Comparison of ENCODE assay signal across 16 mouse cellular contexts in genomic region chr1:90660150-90660549, GRCm38 (mm10).
"Had no signal": no experiment of that assay in that cellular context is flagged by ENCODE, and none has a peak within 500 bp of the region (broad histone marks: within the 10 kb centered on the region; RNA-seq: fewer than 3 reads in every experiment).

No protein-coding gene starts in this region.

- H3K9ac ChIP-seq: liver, embryonic 12.5 days; liver, embryonic 14.5 days; lung, embryonic 14.5 days; midbrain, embryonic 12.5 days; neural tube, embryonic 12.5 days had no signal

- ATAC-seq: liver, embryonic 12.5 days had no signal

- H3K27ac ChIP-seq: liver, embryonic 12.5 days; liver, embryonic 14.5 days; midbrain, embryonic 10.5 days; midbrain, embryonic 12.5 days; neural tube, embryonic 12.5 days had no signal

- H3K36me3 ChIP-seq: liver, embryonic 12.5 days; midbrain, embryonic 10.5 days; midbrain, embryonic 12.5 days; neural tube, embryonic 12.5 days had no signal

- H3K4me3 ChIP-seq: liver, embryonic 12.5 days; midbrain, embryonic 10.5 days; midbrain, embryonic 12.5 days; neural tube, embryonic 12.5 days had no signal

- H3K9me3 ChIP-seq: liver, embryonic 12.5 days; midbrain, embryonic 10.5 days; midbrain, embryonic 12.5 days; neural tube, embryonic 12.5 days had no signal

- H3K4me1 ChIP-seq: liver, embryonic 12.5 days; midbrain, embryonic 10.5 days; midbrain, embryonic 12.5 days; neural tube, embryonic 12.5 days had no signal

- H3K4me2 ChIP-seq: liver, embryonic 12.5 days; lung, embryonic 14.5 days; midbrain, embryonic 12.5 days; neural tube, embryonic 12.5 days had no signal

- DNase-seq: lung, adult 18-20 months; lung, embryonic 14.5 days; lung, postnatal 4 days; midbrain, embryonic 14.5 days; right cerebral cortex, adult 18-20 months; right cerebral cortex, postnatal 25 days; right cerebral cortex, postnatal 4 days; spleen, adult 18-20 months; thymus, adult 2 months; thymus, postnatal 14 days; thymus, postnatal 4 days had no signal

- H3K27me3 ChIP-seq: liver, embryonic 12.5 days; midbrain, embryonic 12.5 days; neural tube, embryonic 12.5 days had no signal
